Mouse (Mus musculus) lung, postnatal 0 days (tissue): Measurements from ENCODE around the gene Ltn1.

ENCODE experiments used
- CTCF ChIP-seq: IDR thresholded peaks from 2 replicates; pipeline ENCODE4 v1.5.1; 2016; ENCODE audit warnings: antibody characterized with exemption, mild to moderate bottlenecking
- EP300 ChIP-seq: IDR thresholded peaks from 2 replicates; pipeline ENCODE4 v1.6.1; 2016; ENCODE audit warnings: antibody characterized with exemption, mild to moderate bottlenecking, control low read depth

DNA sequence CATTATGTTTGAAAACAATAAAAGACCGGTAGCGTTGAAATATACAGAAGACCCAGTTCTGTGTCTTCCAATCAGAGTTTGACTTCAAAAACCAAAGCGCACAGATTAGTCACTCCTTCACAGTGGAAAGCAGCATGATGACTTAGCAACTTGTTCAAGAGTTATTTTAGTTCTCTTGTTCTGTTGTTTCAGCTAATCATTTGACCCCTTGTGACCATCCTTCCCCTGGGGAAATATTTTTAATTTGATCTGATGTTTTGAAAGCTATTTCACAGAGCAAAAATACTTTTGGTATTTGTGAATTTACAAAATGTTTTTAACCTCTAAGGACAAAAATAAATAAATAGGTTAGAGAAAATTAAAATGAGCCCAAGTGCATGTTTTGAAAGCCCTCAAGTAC, 97.7 kb downstream of the Ltn1 start:
- TF ChIP-seq EP300 (no peak), CTCF (no peak)
